Mouse (Mus musculus) forebrain, postnatal 0 days (tissue): ENCODE results near the gene Cntnap4. TPM values are rescaled to one million over a fixed set of nuclear protein-coding genes. Genes with fewer than 3 reads are reported as not detected.
"Not testable (repeated sequence)": the region's sequence is repeated elsewhere in the genome, so short reads cannot be mapped to it uniquely, and the experiment has no call there.

Experiments used
- ATAC-seq: fragments of 200-750 bp; cut with Nextera tagmentation; 2 replicates; pipeline ENCODE4 v1.8.0; 2017; ENCODE audit warnings: mild to moderate bottlenecking, moderate library complexity
- DNase-seq: peaks from one replicate; pipeline ENCODE4 v3.0.0-alpha.2; 2015
- H3K27ac ChIP-seq: fragments of 300-500 bp; sonication (generic); 2 replicates; pipeline ENCODE4 v1.5.1; 2014; ENCODE audit warnings: low read depth, mild to moderate bottlenecking, antibody characterized with exemption, low read length, moderate library complexity, mixed read lengths
- H3K27me3 ChIP-seq: fragments of 300-500 bp; sonication (generic); 2 replicates; pipeline ENCODE4 v1.6.1; 2014; ENCODE audit warnings: mild to moderate bottlenecking, low read length, mixed read lengths; ENCODE audit not compliant: insufficient read depth
- H3K36me3 ChIP-seq: fragments of 300-500 bp; sonication (generic); 2 replicates; pipeline ENCODE4 v1.6.1; 2014; ENCODE audit warnings: mild to moderate bottlenecking, moderate library complexity; ENCODE audit not compliant: insufficient read depth
- H3K4me1 ChIP-seq: fragments of 300-500 bp; sonication (generic); 2 replicates; pipeline ENCODE4 v1.6.1; 2014; ENCODE audit warnings: antibody characterized with exemption; ENCODE audit not compliant: insufficient read depth
- H3K4me2 ChIP-seq: fragments of 300-500 bp; sonication (generic); 2 replicates; pipeline ENCODE4 v1.6.1; 2014; ENCODE audit warnings: low read depth, mild to moderate bottlenecking, moderate library complexity
- H3K4me3 ChIP-seq: fragments of 300-500 bp; sonication (generic); 2 replicates; pipeline ENCODE4 v1.5.1; 2014; ENCODE audit warnings: low read depth, low read length, mixed read lengths
- H3K9ac ChIP-seq: fragments of 300-500 bp; sonication (generic); 2 replicates; pipeline ENCODE4 v1.6.1; 2014; ENCODE audit warnings: mild to moderate bottlenecking
- H3K9me3 ChIP-seq: fragments of 300-500 bp; sonication (generic); 2 replicates; pipeline ENCODE4 v1.6.1; 2016; ENCODE audit warnings: low read length
- CTCF ChIP-seq: sonication (generic); IDR thresholded peaks from 2 replicates; pipeline ENCODE4 v1.5.1; 2016; ENCODE audit warnings: antibody characterized with exemption, control low read depth, low read depth
- WGBS: fragments of 180-500 bp; shearing (Covaris S2); extraction: QIAGEN DNeasy Blood & Tissue Kit; methylation state at CpG from one replicate; pipeline ENCODE4 v1.1.7; 2014; 5-methylcytosine and 5-hydroxymethylcytosine counted together
- polyA plus RNA-seq: library from polyadenylated mRNA; unstranded; fragments of >200 nt; fragmentation: Nextera tagmentation; extraction: Ambion mirVana; gene quantifications from 2 replicates; pipeline ENCODE4 v1.2.1, GENCODE M21; 2015
- total RNA-seq: library from RNA; depleted of rRNA; stranded (reverse); fragments of >200 nt; gene quantifications from 2 replicates; pipeline ENCODE4 v1.2.3, GENCODE M21; 2014

The Cntnap4 gene
- total and polyA plus RNA-seq, 2 experiments from 2014 or later: 14.0 to 39.2 TPM

GRCm38 (mm10) chr8:112803058-112803457, 233.2 kb downstream of the Cntnap4 start:
- TF ChIP-seq CTCF: no peak
- H3K4me1 ChIP-seq: no peaks in the 10 kb centered on the region
- WGBS: 95% methylated on average over 17 of the region's 17 CpGs
- H3K27me3 ChIP-seq: no peaks in the 10 kb centered on the region
- H3K4me3 ChIP-seq: no peak overlapping the region
- H3K9me3 ChIP-seq: no peaks in the 10 kb centered on the region
- H3K9ac ChIP-seq: no peak overlapping the region
- DNase-seq (no peak), ATAC-seq (no peak)
- H3K36me3 ChIP-seq: no peaks in the 10 kb centered on the region
- H3K4me2 ChIP-seq: no peak overlapping the region
- no peak overlapping the region for H3K27ac ChIP-seq

DNA sequence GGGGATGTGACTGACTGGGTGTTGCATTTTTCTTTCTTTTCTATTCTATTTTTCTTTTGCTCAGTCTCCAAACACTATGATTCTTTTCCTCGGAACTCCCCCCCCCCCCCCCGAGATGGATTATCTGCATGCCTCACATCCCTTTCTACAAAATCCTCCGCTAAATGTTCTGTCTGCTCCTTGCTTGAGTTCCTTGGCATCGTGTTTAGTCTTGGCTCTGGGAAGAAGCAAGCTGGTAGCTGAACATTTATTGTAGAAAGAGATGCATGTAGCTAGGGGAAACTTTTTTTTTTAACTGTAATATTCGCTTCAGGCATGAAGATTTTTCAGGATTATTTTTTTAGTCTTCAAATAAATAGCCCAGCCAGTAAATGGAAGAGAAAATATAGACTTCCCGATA, 239.5 kb downstream of the Cntnap4 start:
- TF ChIP-seq CTCF: no peak
- no peak; the same call in 1 of the 2 replicates for ATAC-seq
- no peaks in the 10 kb centered on the region for H3K27me3 ChIP-seq

DNA sequence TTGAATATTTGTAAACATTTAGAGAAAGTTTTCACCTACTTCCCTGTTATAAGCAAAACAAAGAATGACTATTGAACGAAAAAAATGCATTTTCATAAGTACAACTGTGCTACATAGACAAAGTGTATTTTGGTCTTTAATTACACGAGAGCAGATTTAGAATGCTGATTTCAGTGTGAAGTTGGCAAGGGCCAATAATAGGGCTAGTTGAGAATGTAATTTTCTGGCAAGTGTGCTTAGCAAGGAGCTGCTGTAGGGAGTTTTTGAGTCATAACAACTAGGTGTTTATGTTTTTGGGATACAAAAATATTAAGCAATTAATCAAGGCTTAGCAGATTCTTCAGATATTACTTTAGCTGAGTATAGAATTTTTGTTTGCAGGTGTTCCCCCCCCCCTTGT, 271.2 kb downstream of the Cntnap4 start:
- Histone ChIP-seq H3K27me3 (no peaks in the 10 kb centered on the region), H3K4me3 (no peak overlapping the region), H3K27ac (no peak overlapping the region), H3K9ac (no peak overlapping the region), H3K4me2 (no peak overlapping the region), H3K9me3 (no peaks in the 10 kb centered on the region), H3K4me1 (no peaks in the 10 kb centered on the region), H3K36me3 (no peaks in the 10 kb centered on the region)
- no peak for ATAC-seq
- WGBS: 46% methylated on average over 2 of the region's 2 CpGs
- DNase-seq: no peak
- TF ChIP-seq CTCF: no peak

More for the DNA sequence above, 239.5 kb downstream of the Cntnap4 start:
- Histone ChIP-seq H3K27ac (no peak overlapping the region), H3K9ac (no peak overlapping the region), H3K4me3 (no peak overlapping the region), H3K9me3 (no peaks in the 10 kb centered on the region), H3K4me1 (no peaks in the 10 kb centered on the region), H3K36me3 (no peaks in the 10 kb centered on the region), H3K4me2 (no peak overlapping the region)
- 43% methylated on average over 5 of the region's 6 CpGs for WGBS
- DNase-seq: peak; percentile 64

- H3K4me2 ChIP-seq, H3K4me1 ChIP-seq: not testable (repeated sequence)
- WGBS: 87% methylated on average over 1 of the region's 1 CpGs
Measured at GRCm38 (mm10) chr8:112849541-112849940, 279.7 kb downstream of the Cntnap4 start.

GRCm38 (mm10) chr8:112906458-112907112, 336.7 kb downstream of the Cntnap4 start:
- ATAC-seq (peak; percentile 86), DNase-seq (peak; percentile 94)
- peak overlapping the region; percentile 17 for H3K4me2 ChIP-seq
- H3K9ac ChIP-seq: no peak overlapping the region
- H3K4me1 ChIP-seq: peaks cover 14% of the 10 kb centered on the region
- no peaks in the 10 kb centered on the region for H3K9me3 ChIP-seq
- H3K27ac ChIP-seq: peak overlapping the region; percentile 66
- no peak overlapping the region for H3K4me3 ChIP-seq
- H3K36me3 ChIP-seq: no peaks in the 10 kb centered on the region
- H3K27me3 ChIP-seq: no peaks in the 10 kb centered on the region
- no peak for TF ChIP-seq CTCF
- WGBS: 16% methylated on average over 8 of the region's 8 CpGs

More at GRCm38 (mm10) chr8:112849541-112849940, 279.7 kb downstream of the Cntnap4 start:
- not testable (repeated sequence) for H3K36me3 ChIP-seq, H3K9me3 ChIP-seq, H3K27me3 ChIP-seq, ATAC-seq, H3K4me3 ChIP-seq, H3K27ac ChIP-seq, H3K9ac ChIP-seq, DNase-seq

DNA sequence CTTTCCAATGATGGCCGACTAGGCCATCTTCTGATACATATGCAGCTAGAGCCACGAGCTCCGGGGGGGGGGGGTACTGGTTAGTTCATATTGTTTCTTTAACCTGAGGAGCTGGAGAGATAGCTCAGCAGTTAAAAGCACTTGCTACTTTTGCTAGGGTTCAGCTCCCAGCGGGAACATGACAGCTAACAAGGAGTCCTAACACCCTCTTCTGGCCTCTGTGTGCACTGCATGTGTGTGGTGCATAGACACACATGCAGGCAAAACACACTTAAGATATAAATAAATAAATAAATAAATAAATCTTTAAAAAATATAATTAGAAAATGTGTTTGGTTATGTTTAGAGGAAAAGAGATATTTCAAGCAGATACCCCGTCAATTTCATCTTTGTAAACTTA, 339.7 kb downstream of the Cntnap4 start:
- WGBS: 62% methylated on average over 5 of the region's 5 CpGs
- Histone ChIP-seq H3K4me2 (no peak overlapping the region), H3K4me1 (peaks cover 14% of the 10 kb centered on the region), H3K4me3 (no peak overlapping the region), H3K27ac (no peak overlapping the region), H3K36me3 (no peaks in the 10 kb centered on the region), H3K9ac (no peak overlapping the region), H3K27me3 (no peaks in the 10 kb centered on the region), H3K9me3 (no peaks in the 10 kb centered on the region)
- DNase-seq (no peak), ATAC-seq (no peak)
- peak; percentile 36; the same call in 1 of the 2 replicates for TF ChIP-seq CTCF

- no peak for TF ChIP-seq CTCF
- no peak overlapping the region for H3K9ac ChIP-seq
- no peak overlapping the region for H3K27ac ChIP-seq
Measured at GRCm38 (mm10) chr8:112911422-112911821, 341.6 kb downstream of the Cntnap4 start.

More at GRCm38 (mm10) chr8:112911422-112911821, 341.6 kb downstream of the Cntnap4 start:
- no peak overlapping the region for H3K4me3 ChIP-seq
- H3K27me3 ChIP-seq: no peaks in the 10 kb centered on the region
- H3K9me3 ChIP-seq: no peaks in the 10 kb centered on the region
- H3K36me3 ChIP-seq: no peaks in the 10 kb centered on the region
- peaks cover 12% of the 10 kb centered on the region for H3K4me1 ChIP-seq
- no peak overlapping the region for H3K4me2 ChIP-seq
- no peak for DNase-seq
- ATAC-seq: no peak
